Mouse (Mus musculus) liver, postnatal 0 days (tissue): Measurements from ENCODE around the gene Gak. TPM values are rescaled to one million over a fixed set of nuclear protein-coding genes. Genes with fewer than 3 reads are reported as not detected.

Experiments used
- ATAC-seq: fragments of 200-750 bp; cut with Nextera tagmentation; 2 replicates; pipeline ENCODE4 v1.8.0; 2017; ENCODE audit warnings: mild to moderate bottlenecking, moderate library complexity
- DNase-seq: peaks from one replicate; pipeline ENCODE4 v3.0.0-alpha.2; 2016
- H3K27ac ChIP-seq: fragments of 300-500 bp; sonication (generic); 2 replicates; pipeline ENCODE4 v1.5.1; 2014; ENCODE audit warnings: antibody characterized with exemption, moderate library complexity, mild to moderate bottlenecking, low read depth
- H3K27me3 ChIP-seq: fragments of 300-500 bp; sonication (generic); 2 replicates; pipeline ENCODE4 v1.6.1; 2014; ENCODE audit warnings: low read length, control low read depth, mixed read lengths; ENCODE audit not compliant: insufficient read depth
- H3K36me3 ChIP-seq: fragments of 300-500 bp; sonication (generic); replicated peaks from 2 replicates; pipeline ENCODE4 v1.6.1; 2014; ENCODE audit warnings: mild to moderate bottlenecking, control low read depth, low read length, moderate library complexity, mixed read lengths; ENCODE audit not compliant: insufficient read depth
- H3K4me1 ChIP-seq: fragments of 300-500 bp; sonication (generic); 2 replicates; pipeline ENCODE4 v1.6.1; 2014; ENCODE audit warnings: antibody characterized with exemption, mild to moderate bottlenecking, control low read depth; ENCODE audit not compliant: insufficient read depth
- H3K4me2 ChIP-seq: fragments of 300-500 bp; sonication (generic); 2 replicates; pipeline ENCODE4 v1.6.1; 2014; ENCODE audit warnings: low read depth, mild to moderate bottlenecking, low read length, moderate library complexity, mixed read lengths
- H3K4me3 ChIP-seq: fragments of 300-500 bp; sonication (generic); 2 replicates; pipeline ENCODE4 v1.5.1; 2014; ENCODE audit warnings: low read depth, low read length
- H3K9ac ChIP-seq: fragments of 300-500 bp; sonication (generic); replicated peaks from 2 replicates; pipeline ENCODE4 v1.6.1; 2014; ENCODE audit warnings: mild to moderate bottlenecking, moderate library complexity
- H3K9me3 ChIP-seq: fragments of 300-500 bp; sonication (generic); 2 replicates; pipeline ENCODE4 v1.6.1; 2016; ENCODE audit warnings: mild to moderate bottlenecking, control low read depth, low read length, mixed read lengths
- CTCF ChIP-seq: sonication (generic); IDR thresholded peaks from 2 replicates; pipeline ENCODE4 v1.5.1; 2016; ENCODE audit warnings: antibody characterized with exemption, low read depth
- EP300 ChIP-seq: IDR thresholded peaks from 2 replicates; pipeline ENCODE4 v1.6.1; 2016; ENCODE audit warnings: antibody characterized with exemption, low read depth, mild to moderate bottlenecking
- whole genome bisulfite sequencing: fragments of 180-500 bp; shearing (Covaris S2); extraction: QIAGEN DNeasy Blood & Tissue Kit; methylation state at CpG from one replicate; pipeline ENCODE4 v1.1.7; 2014; ENCODE audit not compliant: insufficient replicate concordance; 5-methylcytosine and 5-hydroxymethylcytosine counted together
- polyA plus RNA-seq: library from polyadenylated mRNA; unstranded; fragments of >200 nt; fragmentation: Nextera tagmentation; extraction: Ambion mirVana; gene quantifications from 2 replicates; pipeline ENCODE4 v1.2.1, GENCODE M21; 2015

Gene Gak
- polyA plus RNA-seq, 1 experiment from 2014 or later, result 17.5 TPM

GRCm38 (mm10) chr5:108543516-108544291 is 85.9 kb downstream of the Gak start:
- H3K36me3 ChIP-seq, result no peaks in the 10 kb centered on the region
- DNase-seq (no peak), ATAC-seq (no peak)
- H3K9me3 ChIP-seq, result no peaks in the 10 kb centered on the region
- H3K27me3 ChIP-seq, result peaks cover 4% of the 10 kb centered on the region; the same call in 1 of the 2 replicates
- 59% methylated on average over 7 of the region's 7 CpGs for WGBS
- H3K27ac ChIP-seq, result no peak overlapping the region
- TF ChIP-seq CTCF (no peak), EP300 (no peak)
- H3K4me3 ChIP-seq, result no peak overlapping the region
- H3K4me1 ChIP-seq, result no peaks in the 10 kb centered on the region
- no peak overlapping the region for H3K9ac ChIP-seq
- H3K4me2 ChIP-seq, result no peak overlapping the region

- H3K27ac ChIP-seq, result no peak overlapping the region
- no peak overlapping the region for H3K4me3 ChIP-seq
- no peak overlapping the region for H3K4me2 ChIP-seq
- TF ChIP-seq EP300, result no peak
- TF ChIP-seq CTCF, result no peak
- no peaks in the 10 kb centered on the region for H3K36me3 ChIP-seq
- peaks cover 8% of the 10 kb centered on the region for H3K9me3 ChIP-seq
- no peak overlapping the region for H3K9ac ChIP-seq
- 79% methylated on average over 2 of the region's 2 CpGs for WGBS
- H3K4me1 ChIP-seq, result no peaks in the 10 kb centered on the region
- H3K27me3 ChIP-seq, result no peaks in the 10 kb centered on the region
- ATAC-seq (no peak), DNase-seq (no peak)
These were observed 95.4 kb downstream of the Gak start for GRCm38 (mm10) chr5:108534188-108534587.

DNA sequence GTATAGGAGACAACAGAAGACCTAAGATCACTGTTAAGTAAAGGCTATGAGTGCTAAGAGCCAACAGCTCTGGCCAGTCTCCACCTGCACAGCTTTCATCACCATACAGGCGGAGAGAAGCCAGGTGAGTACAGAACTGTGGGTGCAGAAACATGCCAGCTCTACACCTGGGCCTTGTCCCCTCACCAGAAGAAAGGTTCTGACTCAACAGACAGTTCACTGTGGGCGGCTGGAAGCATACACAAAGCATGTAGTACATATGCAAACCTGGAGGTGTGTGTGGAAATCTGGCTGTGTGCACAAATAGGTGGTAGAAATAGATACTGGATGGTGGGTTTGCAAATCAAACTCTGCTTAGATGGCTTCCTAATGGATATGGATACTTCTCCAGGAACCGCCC is 107.0 kb downstream of the Gak start:
- no peaks in the 10 kb centered on the region for H3K9me3 ChIP-seq
- H3K9ac ChIP-seq, result no peak overlapping the region
- ATAC-seq (no peak), DNase-seq (no peak)
- H3K4me1 ChIP-seq, result no peaks in the 10 kb centered on the region
- no peaks in the 10 kb centered on the region for H3K36me3 ChIP-seq
- WGBS, result 78% methylated on average over 3 of the region's 3 CpGs
- TF ChIP-seq CTCF (no peak), EP300 (no peak)
- no peak overlapping the region for H3K4me2 ChIP-seq
- no peak overlapping the region for H3K27ac ChIP-seq
- no peak overlapping the region for H3K4me3 ChIP-seq
- H3K27me3 ChIP-seq, result no peaks in the 10 kb centered on the region

DNA sequence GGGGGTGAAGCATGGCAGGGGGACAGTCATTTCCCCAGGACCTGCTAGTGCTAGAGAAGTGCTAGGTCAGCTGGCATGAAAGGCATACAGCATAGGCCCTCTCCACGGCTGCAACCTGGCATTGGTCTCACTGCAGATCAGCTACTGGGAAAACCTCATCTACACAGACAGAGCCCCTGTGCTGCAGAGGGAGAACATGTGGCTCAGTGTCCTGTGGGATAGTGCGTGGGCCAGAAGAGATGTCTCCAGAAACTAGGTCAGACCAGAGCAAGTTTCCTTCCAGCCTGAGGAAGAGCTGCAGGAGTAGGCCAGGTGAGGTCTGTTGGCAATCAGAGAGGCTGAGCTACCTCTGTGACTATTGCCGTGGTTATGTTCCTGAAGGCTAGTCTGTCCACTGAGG is 107.7 kb downstream of the Gak start:
- H3K27ac ChIP-seq, result no peak overlapping the region
- no peaks in the 10 kb centered on the region for H3K4me1 ChIP-seq
- H3K36me3 ChIP-seq, result no peaks in the 10 kb centered on the region
- ATAC-seq (no peak), DNase-seq (no peak)
- H3K4me3 ChIP-seq, result no peak overlapping the region
- H3K4me2 ChIP-seq, result no peak overlapping the region
- TF ChIP-seq EP300, result no peak
- TF ChIP-seq CTCF, result no peak
- H3K9ac ChIP-seq, result no peak overlapping the region
- 69% methylated on average over 3 of the region's 3 CpGs for WGBS
- H3K9me3 ChIP-seq, result no peaks in the 10 kb centered on the region
- no peaks in the 10 kb centered on the region for H3K27me3 ChIP-seq

DNA sequence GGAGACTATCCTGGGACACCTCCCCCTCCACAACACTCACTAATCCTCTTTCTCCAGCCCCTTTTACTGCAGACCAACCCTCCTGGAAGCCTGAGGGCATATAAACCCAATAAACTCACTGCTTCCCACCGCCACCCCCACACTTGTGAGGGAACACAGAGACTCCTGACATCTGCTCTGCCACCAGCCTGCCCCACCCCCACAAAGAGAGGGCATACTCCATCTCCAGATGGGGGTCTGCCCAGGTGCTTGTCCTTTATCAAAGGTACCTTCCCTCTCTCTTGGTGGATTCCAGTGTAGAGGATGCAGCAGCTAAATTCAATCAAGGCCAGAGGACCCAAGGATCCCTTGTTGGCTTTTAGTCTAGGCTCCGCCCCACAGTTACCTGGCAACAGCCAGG is 108.5 kb downstream of the Gak start:
- H3K27me3 ChIP-seq, result no peaks in the 10 kb centered on the region
- no peak for ATAC-seq
- no peak overlapping the region for H3K4me3 ChIP-seq
- H3K9ac ChIP-seq, result no peak overlapping the region
- 68% methylated on average over 2 of the region's 2 CpGs for WGBS
- H3K4me1 ChIP-seq, result no peaks in the 10 kb centered on the region
- TF ChIP-seq CTCF (no peak), EP300 (no peak)
- H3K36me3 ChIP-seq, result no peaks in the 10 kb centered on the region
- no peak overlapping the region for H3K4me2 ChIP-seq
- no peak for DNase-seq
- H3K27ac ChIP-seq, result no peak overlapping the region
- no peaks in the 10 kb centered on the region for H3K9me3 ChIP-seq

- ATAC-seq (no peak), DNase-seq (no peak)
- WGBS, result 63% methylated on average over 7 of the region's 7 CpGs
- Histone ChIP-seq H3K9ac (no peak overlapping the region), H3K4me2 (no peak overlapping the region), H3K36me3 (no peaks in the 10 kb centered on the region), H3K9me3 (no peaks in the 10 kb centered on the region), H3K27me3 (no peaks in the 10 kb centered on the region), H3K4me3 (no peak overlapping the region), H3K4me1 (no peaks in the 10 kb centered on the region), H3K27ac (no peak overlapping the region)
- no peak for TF ChIP-seq CTCF
- no peak for TF ChIP-seq EP300
These were observed 109.4 kb downstream of the Gak start for GRCm38 (mm10) chr5:108520153-108520552.

Other genes with a start within 250 kb of the Gak start
- 0.06 and 0.15 TPM in 2 replicates for gene Pde6b, start 241.4 kb downstream of the Gak start, polyA plus RNA-seq
- 411 and 430 TPM in 2 replicates for gene Atp5k, start 195.3 kb downstream of the Gak start, polyA plus RNA-seq
- gene Mfsd7a, start 180.9 kb downstream of the Gak start, polyA plus RNA-seq, result 0.30 and 0.41 TPM in 2 replicates
- 3.8 and 5.0 TPM in 2 replicates for gene Pcgf3, start 168.5 kb downstream of the Gak start, polyA plus RNA-seq
- gene Cplx1, start 79.7 kb downstream of the Gak start, polyA plus RNA-seq, result not detected in 2 replicates
- gene Tmem175, start within 50 bp of the Gak start, polyA plus RNA-seq, result 7.0 and 7.3 TPM in 2 replicates
- 3.9 and 4.2 TPM in 2 replicates for gene Idua, start 30.6 kb upstream of the Gak start, polyA plus RNA-seq
- 2.5 TPM in 2 replicates for gene Dgkq, start 39.9 kb upstream of the Gak start, polyA plus RNA-seq
- gene Slc26a1, start 45.8 kb upstream of the Gak start, polyA plus RNA-seq, result 25.8 and 33.4 TPM in 2 replicates
- 5.6 and 5.7 TPM in 2 replicates for gene Fgfrl1, start 62.6 kb upstream of the Gak start, polyA plus RNA-seq
- 0.48 and 0.62 TPM in 2 replicates for gene Rnf212, start 145.2 kb upstream of the Gak start, polyA plus RNA-seq
- not detected in 2 replicates for gene Tmed11, start 165.6 kb upstream of the Gak start, polyA plus RNA-seq
- not detected in 2 replicates for gene Vmn2r8, start 179.1 kb upstream of the Gak start, polyA plus RNA-seq
- not detected in 2 replicates for gene Vmn2r9, start 222.8 kb upstream of the Gak start, polyA plus RNA-seq